Mouse (Mus musculus): Measurements from ENCODE around the gene Zdhhc17.

Gene Zdhhc17

DNA sequence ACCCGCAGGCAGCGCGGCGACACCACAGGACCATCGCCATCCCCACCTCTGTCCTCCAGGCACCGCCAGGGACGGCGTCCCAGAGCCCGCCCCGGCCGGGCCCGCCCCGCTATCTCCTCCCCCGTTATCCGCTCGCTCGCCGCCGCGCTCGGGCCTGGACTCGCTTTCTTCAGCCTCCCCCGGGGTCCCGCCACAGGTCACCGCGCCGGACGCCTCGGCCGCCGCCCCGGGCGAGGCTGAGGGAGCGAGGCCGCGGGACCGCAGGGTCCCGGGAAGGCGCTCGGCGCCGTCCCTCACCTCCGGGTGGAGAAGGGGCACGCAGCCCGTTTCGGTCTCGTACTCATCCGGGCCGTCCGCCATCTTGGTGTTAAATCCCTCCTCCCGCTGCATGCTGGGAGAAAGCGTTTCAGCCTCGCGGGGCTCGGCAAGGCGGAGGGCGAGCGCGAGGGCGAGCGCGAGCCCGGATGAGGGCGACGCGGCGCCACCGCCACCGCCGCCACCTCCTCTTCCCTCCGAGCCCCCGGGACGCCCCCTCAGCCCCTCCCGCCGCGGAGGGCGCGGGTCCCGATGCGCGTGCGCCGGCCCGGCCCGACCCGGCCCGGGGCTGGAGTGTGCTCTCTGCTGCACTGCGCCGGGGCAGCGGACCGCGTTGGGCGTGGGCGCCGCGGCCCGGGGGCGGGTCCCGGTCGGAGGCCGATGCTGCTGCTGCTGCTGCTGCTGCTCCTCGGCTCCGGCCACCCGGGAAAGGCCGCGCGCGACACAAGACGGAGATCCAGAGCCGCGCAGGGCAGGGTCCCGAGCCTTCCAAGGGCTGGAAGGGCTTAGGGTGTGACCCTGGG, at the start of gene Zdhhc17:
Gene Zdhhc17 (minus strand): TSS at position 500 of the 839 bp plus-strand sequence.
- peak; percentile 86 for DNase-seq (ENCODE audit: low spot score)

DNA sequence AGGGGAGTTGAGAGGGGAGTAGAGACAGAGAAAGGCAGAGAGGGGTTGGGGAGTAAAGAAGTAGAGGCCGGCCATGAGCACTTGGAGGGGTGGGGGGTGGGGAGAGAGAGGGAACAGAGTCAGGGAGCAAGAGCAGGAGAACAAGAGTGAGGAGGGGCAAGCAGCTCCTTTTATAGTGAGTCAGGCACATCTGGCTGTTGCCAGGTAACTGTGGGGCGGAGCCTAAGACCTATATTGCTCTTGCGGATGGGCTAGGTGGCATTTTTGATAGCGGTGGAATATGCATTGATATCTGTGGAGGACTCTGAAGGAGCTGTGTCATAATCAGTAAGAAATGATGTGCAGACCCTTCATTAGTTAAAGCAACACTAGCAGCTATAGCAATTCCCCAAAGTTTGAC, 45.8 kb upstream of the Zdhhc17 start:
- DNase-seq (ENCODE audit: low spot score) = no peak

DNA sequence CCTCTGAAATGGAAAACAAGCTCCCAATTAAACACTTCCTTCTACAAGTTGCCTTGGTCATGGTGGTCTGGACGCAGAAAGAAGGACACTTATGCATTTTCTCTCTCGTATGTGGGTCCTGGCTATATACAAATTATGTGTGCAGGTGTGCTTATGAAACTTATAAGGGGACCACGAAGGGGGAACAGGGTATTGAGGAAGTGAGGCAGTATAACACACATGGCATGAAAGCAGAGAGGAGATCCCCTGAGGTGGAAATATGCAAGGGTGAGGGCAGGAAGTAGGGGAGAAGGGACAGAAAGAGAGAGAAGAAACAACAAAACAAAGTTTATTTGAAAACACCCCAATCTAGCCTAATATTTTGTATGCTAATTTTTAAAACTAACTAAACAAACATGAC, 41.7 kb upstream of the Zdhhc17 start:
- DNase-seq (ENCODE audit: low spot score) = no peak

DNA sequence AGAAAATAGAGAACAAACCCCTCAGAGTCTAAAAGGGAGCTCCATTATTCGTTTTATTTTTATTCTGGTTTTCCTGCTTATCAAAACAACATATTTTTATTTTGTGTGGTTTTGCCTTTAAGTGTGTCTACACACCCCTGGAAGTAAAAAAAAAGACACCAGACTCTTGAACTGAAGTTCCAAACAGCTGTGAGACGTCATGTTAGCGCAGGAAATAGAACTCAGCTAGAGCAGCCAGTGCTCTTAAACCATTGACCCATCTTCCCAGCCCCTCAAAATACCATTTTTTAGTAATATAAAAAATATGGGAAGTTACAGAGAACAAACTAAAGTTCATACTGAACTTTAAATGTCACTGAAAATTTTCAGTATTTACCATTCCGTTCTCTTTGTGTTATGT, 40.6 kb upstream of the Zdhhc17 start:
- no peak for DNase-seq (ENCODE audit: low spot score)

DNA sequence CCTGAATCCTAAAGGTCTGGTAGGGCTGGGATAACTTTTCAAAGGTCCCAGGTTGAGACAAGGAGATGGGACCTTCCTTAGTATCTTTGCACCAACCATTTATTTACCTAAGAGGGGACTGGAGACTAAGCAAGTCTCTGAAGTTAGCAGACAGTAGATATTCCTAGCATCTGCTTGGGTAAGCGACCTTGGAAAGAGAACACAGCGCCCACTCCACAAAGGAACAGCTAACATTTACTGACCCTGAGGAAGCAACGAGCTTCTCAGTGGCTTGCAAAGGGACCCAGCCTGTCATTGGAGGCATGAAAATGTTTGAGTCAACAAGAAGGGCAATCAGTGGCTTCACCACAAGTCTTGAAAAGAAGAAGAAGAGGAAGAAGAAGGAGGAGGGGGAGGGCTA, 40.1 kb upstream of the Zdhhc17 start:
- no peak for DNase-seq (ENCODE audit: low spot score)

DNA sequence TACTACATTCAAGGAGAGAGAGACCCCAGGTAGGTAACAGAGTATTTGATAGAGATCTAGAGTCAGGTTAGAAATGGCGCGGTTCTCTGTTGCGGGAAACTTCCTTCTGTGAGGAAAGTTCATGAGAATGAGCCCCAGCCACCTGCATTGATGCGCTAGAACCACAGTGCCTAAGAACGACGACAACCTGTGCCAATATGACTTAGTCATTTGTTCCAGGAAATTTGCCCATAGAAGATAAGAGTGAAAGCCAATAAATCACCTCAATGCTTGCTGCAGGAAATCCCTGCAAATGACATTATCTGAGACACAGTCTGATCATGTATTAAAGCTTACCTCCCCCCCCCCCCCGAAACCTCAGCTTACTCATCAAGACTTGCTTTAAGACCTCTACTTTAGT, 38.0 kb upstream of the Zdhhc17 start:
- DNase-seq (ENCODE audit: low spot score) = no peak

DNA sequence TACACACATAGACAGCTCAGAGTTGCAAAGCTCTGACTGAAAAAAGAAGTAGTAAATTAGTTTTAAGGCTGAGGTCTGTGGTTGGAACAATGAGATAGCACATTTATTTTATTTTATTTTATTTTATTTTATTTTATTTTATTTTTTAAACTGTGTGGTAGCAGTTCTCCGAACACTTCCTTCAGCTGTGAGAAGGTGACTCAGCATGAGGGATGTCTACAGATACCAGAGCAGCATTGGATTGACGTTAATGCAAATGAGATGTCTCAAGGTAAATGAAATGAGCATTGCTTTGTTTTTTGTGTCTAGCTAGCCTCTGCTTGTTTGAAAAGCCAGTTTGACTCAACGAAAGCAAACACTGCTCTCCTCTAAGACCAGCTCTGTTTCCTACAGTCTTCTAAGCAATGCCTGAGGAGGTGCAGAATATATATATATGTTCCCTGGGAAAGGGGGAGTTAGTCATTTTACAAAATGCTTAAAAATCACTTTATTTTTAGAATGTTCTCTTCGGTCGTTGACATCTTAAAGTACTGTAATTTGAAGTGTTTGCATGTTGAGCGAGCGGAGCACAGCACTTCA, 30.2 kb upstream of the Zdhhc17 start:
- no peak for DNase-seq (ENCODE audit: low spot score)

DNA sequence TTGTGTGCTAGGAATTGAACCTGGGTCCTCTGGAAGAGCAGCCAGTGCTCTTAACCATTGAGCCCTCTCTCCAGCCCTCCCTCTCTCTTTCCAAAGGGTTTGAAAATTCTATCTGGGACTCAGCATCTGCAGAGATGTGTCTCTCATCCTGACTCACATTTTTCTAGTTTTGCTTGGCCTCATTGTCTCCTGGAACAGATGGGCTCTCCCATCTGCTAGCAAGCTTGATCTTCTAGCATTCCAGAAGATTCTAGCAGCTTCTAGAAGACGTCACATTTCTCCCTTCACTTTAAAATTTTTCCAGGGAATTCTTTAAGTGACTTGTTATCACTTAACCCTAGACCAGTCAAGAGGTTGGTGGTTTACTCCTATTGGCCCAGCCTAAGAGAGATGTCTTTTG, 26.9 kb upstream of the Zdhhc17 start:
- no peak for DNase-seq (ENCODE audit: low spot score)

DNA sequence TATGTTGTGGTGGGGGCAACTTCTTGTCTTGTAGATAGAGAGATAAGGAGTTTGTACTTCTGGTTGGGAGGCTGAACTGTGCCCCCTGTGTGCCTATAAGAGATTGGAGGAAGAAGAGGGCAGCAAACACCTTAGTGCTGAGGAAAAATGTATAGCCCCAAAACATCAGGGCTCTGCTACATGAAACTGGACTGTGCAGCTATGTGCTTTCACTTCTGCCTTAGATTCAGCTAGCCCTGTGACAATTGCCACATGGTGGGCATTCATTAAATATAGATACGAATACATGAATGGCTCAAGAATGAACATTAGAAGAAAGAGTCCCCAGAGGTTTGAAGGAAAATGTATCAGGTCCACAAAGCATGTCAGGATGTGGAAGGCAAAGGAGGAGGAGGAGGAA, 25.2 kb upstream of the Zdhhc17 start:
- DNase-seq (ENCODE audit: low spot score) = no peak

DNA sequence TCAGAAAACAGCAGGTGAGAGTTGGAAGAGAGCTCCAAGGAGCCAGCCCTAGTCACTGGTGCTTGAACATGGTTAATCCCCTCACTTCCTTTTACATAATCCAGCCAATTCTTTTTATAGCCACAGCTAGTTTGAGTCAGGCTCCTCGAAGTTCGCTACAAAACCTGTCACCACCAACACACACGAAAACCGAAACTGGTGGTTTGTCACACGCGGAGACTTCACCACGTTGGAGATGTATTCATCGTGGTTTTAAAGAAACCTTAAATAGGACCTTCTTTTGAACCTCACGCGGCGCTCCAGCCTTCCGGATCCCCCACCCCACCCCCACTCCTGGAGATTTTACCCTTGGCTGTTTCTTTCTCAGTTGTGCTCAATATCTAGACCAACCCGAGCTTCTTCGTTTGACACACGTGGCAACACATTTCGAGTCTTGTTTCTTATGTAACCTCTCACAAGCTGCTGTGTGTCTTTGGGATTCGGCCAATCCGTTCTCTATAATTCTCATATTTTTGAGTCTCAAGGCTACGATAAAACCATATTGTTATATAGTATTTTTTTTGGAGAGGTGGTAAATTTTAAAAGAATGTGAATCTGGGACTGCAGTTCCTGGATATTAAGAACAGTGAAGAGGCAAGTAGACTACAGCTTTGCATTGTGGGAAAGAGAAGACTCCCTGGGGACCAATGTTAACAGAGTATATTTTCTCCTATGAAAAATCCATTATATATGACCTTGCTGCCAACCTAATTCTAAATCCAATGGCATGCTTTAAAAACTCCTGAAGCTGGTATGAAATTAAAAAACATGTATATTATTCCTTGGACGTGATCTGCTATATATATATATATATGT, 21.8 kb upstream of the Zdhhc17 start:
- no peak for DNase-seq (ENCODE audit: low spot score)

DNA sequence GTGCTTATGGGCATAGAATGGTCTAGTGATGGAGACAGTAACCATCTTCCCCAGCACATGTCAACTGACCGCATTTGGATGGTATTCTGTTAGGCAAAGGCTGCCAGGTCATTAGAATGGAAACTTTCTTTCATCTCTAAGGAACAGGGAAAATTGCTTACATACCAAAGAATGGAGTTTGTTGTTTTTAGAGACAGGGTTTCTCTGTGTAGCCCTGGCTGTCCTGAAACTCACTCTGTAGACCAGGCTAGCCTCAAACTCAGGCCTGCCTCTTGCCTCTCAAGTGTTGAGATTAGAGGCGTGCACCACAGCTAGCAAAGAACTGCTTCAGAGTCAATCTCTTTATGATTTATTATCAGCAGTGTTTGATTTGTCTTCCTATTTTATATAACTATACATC, 20.9 kb upstream of the Zdhhc17 start:
- DNase-seq (ENCODE audit: low spot score) = no peak

DNA sequence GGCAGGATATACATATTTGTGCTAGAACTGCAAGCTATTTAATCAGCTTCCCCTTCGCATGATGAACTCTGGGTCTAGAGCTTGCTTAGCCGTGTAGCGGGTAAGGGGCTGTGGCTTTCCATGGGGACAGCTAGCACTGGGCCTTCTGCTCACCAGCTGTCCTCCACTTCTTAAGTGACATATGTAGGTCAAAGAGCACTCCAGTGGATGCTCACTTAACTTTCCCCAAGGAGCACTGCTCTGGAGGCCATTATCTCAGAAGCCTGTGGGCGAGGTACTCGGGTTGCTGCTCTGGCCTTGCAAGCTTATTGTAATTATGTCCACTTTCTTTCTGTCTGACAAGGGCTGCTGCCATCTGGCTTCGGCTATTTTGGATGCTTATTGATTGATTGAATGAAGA, 16.2 kb upstream of the Zdhhc17 start:
- no peak for DNase-seq (ENCODE audit: low spot score)

DNA sequence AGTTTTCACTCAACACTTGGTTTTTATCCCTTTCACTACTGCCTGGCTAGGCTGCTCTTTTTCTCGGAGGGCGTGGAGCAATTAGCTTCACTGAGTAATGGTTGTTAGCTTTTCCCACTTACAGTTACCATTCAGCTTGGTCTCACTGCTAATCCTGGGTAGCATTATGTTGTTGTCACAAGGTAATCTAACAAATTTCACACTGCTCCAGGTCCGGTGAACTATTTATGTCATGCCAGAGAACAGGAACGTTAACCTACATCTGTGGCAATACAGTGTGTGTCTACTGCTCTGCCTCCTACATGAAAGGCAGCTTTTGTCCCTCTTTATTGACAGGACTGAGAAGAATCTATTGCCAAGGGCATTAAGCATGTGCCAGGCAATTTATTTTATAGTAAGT, 14.8 kb upstream of the Zdhhc17 start:
- no peak for DNase-seq (ENCODE audit: low spot score)

DNA sequence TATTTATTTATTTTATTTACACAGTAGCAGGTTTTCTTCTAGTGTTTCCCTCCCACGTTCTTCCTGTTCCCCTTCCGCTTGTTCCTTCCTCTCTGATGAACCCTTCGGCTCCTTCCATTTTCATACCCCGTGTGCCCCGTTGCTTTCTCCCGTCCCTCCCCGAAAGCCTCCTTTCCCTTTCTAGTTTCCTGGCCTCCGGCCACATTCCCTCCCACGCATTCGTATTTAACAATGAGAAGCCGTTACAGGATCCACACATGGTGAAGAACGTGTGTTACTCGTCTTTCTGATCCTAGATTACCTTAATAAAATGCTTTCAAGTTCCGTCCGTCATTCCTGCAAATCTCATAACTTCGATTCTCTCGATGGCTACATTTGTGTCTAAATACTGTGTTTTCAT, 4.5 kb upstream of the Zdhhc17 start:
- DNase-seq (ENCODE audit: low spot score) = no peak

DNA sequence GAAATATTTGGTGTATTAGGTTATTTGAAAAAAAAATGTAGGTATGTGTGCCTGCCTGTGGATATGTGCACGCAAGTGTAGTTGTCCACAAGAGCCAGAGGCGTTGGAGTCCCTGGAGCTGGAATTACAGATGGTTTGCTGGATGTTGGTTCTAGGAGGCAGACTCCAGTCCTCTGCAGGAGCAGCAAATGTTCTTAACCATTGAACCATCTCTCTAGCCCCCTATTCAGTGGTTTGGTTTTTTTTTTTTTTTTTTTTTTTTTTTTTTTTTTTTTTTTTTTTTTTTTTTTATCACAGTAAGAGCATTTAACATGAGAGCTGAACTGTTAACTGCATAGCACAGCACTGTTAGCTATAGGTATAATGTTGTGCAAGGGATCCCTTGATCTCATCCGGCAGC, 3.3 kb upstream of the Zdhhc17 start:
- DNase-seq (ENCODE audit: low spot score) = no peak

DNA sequence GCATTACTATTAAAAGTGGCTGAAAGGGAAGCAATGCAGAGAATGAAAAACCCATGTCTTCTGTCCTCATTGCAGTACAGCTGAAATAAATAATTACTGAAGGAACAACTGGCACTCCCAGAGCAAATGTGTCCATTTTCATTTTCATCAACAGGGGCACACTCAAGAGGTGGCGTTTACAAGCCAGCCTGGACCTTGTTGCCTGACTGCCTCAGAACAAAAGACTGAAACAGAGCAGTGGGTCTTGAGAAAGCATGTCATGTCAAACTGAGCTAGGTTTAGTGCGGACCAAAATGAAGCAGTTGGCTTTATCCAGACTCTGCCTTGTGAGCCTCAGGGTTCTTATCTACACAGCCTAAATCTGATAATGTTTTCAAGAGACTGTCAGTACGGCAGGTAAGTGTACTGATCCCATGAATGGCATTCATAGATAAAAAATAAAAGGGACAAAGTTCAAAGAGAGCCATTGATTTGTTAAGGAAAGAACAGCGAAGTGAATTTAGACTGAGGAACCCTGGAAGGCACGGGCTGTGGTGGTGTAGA, 2.6 kb upstream of the Zdhhc17 start:
- no peak for DNase-seq (ENCODE audit: low spot score)

DNA sequence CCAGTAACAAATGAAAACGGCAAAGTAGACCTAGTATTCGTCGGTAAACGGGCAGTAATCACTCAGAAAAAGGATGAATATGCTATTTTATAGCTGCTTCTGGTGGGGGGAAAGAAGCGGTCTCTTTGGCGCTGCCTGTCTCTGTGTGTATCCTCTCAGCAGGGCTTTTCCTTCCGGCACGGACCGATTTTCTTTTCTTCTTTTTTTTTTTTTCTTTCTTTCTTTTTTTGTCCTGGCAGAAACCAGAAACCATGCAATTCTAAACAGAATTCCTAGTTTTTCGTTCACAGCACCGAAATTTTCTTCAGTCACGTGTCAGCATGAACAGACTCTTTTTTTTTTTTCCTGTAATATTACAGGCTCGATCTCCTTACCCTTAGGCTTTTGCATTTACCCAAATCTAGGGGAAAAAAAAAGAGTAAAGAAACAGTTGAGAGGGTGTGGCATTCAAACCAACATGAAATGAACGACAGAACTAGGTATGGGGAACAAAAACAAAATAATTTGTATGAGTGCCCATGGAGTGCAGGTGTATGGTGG, 1.4 kb upstream of the Zdhhc17 start:
- DNase-seq (ENCODE audit: low spot score) = no peak

DNA sequence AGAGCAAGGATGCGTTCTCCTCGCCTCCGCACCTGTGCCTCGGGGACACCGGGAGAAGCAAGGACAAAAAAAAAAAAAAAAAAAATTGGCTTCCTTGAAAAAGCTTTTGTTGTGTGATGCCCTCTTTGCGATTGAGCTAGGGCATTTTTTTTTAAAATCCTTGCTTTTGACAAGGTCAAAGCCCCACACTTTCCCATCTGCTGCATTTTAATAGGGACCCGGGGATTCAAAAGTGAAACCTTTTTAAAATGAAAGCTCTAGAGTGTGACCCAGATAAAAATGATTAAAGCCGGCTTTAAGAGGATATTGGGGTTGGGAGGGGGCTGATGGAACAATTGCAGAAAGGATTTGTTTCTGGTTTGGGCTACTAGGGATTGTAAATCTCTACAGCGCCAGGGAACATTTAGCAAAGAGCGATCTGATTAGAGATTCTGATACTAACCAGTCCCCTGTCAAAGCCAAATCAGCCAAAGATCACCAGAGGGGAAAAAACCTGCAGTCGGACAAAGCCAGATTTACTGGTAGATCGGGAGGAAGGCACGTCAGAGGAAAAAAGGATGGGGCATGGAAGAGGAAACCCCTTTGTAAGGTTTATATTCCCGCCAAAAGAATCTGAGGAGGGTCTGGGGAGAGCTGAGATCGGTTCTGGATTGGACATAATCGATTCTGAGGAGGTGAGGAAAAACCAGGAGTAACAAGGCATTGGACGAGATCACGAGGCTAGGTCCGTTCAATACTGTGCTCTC, 713 bp upstream of the Zdhhc17 start:
- peak; percentile 9 for DNase-seq (ENCODE audit: low spot score)

DNA sequence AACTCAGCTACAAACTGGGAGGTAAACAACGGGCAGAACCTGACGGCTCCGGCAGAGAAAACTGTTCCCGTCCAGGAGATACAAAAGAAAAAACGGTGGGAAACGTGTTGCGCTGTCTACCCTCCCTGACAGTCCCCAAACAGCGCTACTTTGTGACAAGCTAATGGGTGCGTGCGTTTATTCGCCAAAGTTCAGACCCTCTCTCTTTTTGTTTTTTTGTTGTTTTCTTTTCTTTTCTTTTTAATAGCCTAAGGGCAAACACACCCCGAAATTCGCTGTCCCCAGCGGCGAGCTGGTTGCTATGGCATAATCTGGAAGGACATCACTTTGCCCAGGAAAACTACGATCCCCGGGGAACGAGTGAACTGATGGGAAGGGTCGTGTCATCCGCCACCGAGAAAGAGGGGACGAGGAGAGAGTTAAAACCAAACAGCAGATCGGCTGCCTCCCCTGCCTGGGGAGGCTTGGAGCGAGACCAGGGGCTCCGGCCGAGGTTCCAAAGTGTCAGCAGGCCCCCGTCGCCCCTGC, 763 bp downstream of the Zdhhc17 start:
- DNase-seq (ENCODE audit: low spot score) = peak; percentile 50

DNA sequence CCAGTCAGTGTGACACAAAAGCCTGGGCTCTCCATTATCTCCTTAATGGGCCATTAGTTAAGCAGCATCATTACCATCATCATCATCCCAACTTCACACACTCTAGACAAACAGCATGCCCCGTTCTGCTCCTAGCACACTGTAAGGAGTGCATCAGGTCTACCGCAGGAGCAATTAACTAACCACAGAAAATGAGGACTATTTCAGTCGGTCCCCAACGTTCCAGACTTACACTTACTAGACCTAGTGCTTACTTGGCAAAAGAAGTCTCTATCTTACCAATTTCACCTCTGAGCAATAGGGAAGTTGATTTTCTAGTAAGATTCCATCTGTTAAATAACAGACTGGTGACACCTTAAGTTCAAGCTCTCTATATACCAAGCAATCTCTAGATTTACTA, 2.3 kb downstream of the Zdhhc17 start:
- no peak for DNase-seq (ENCODE audit: low spot score)
